Mouse (Mus musculus): Measurements from ENCODE around the gene Stk4. TPM values are rescaled to one million over a fixed set of nuclear protein-coding genes. Genes with fewer than 3 reads are reported as not detected.
"Not testable (repeated sequence)": the region's sequence is repeated elsewhere in the genome, so short reads cannot be mapped to it uniquely, and the experiment has no call there.

Stk4 gene
- total RNA-seq (2021), result 1 to 10 TPM; 7.7 to 8.8 TPM
- long read RNA-seq, experiment 1, full-length matches to known transcripts, result 1 of 5 reads
- long read RNA-seq, experiment 1, partial matches to known transcripts, result 0 of 5 reads
- long read RNA-seq, experiment 1, other reads (novel, unspliced or antisense), result 4 of 5 reads
- long read RNA-seq, experiment 2, full-length matches to known transcripts, result 2 of 6 reads
- long read RNA-seq, experiment 2, partial matches to known transcripts, result 0 of 6 reads
- long read RNA-seq, experiment 2, other reads (novel, unspliced or antisense), result 4 of 6 reads

GRCm38 (mm10) chr2:164070142-164070764 is at the start of gene Stk4:
Stk4 (plus strand) TSS chr2:164070322.
- no peak for DNase-seq

DNA sequence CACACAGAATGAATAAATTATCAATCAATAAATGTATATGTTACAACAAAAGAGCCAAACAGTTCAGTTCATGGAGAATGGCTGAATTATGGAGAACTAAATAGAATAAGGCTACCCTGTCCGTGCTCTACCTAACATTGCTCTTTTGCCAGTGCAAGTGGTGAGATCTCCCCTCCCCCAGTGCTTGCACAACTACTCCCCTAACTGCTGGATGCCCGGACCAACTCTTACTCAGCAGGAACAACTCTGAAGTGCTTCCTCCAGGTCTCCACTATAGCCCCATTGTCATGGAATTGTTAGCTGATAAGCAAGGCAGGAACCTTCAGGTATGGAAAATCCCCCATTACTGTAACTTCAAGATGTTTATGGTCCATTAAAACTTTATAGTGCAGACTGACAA is 48.0 kb upstream of the Stk4 start:
- DNase-seq, result no peak

DNA sequence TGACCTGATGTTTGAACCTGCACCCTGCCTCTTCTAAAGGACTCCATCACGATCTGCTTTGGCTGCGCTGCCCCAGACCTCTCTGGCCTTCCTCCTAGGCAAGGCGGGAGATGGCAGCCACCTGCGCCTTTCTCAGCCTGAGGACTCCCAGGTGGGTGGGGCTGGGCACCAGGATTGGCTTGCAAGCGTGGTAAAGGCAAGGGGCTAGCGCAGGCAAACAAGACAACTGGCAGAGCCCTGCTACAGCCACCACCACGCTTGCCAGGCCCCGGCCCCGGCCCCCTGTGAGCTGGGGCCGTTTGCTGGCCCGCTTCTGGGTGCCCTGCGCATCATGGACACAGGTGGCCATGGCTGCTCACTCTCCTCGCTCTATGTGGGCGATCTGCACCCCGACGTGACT is 45.0 kb upstream of the Stk4 start, which contains the start of gene Pabpc1l:
Gene Pabpc1l (plus strand): TSS at position 301 of the 400 bp plus-strand sequence.
- DNase-seq, result no peak

DNA sequence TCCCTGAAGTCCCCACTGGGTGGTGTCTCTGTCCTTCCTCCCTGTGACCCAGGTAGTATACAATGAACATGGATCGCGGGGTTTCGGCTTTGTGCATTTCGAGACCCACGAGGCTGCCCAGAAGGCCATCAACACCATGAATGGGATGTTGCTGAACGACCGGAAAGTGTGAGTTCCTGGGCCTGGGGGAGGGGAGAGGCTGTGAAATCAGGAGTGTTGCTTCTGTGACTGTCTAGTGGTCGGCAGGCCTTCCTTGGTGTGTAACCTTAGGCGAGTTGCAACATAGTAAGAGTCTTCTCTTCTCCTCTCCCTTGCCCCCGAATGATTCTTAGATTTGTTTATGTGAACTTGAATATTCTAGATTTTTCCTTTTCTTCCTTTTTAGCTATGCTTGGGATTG is 39.0 kb upstream of the Stk4 start:
- no peak for DNase-seq

GRCm38 (mm10) chr2:164032973-164033372 is 37.1 kb upstream of the Stk4 start:
- DNase-seq, result no peak

DNA sequence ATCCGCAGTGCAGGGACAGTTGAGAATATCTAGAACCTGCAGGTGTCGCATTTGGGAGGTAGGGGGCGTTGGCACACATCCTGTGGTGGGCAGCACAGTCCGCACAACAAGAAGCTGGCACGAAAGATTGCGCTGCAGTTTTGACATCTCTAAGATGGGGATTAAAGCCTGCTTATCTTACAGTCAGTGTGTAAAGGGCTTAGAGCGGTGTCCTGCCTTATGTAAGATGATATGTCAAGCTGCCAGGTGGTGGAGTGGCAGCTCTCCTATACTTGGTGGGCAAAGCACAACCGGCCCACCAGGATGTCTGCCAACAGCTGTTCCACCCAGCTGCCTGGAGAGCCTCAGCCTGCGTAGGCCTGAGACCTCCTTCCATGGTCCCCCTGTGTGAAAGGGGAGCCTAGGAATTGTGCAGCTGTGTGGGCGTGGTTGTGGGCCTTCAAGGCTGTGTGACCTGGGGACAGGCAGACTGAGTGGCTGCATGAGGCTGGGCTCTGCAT is 33.6 kb upstream of the Stk4 start:
- DNase-seq, result no peak

DNA sequence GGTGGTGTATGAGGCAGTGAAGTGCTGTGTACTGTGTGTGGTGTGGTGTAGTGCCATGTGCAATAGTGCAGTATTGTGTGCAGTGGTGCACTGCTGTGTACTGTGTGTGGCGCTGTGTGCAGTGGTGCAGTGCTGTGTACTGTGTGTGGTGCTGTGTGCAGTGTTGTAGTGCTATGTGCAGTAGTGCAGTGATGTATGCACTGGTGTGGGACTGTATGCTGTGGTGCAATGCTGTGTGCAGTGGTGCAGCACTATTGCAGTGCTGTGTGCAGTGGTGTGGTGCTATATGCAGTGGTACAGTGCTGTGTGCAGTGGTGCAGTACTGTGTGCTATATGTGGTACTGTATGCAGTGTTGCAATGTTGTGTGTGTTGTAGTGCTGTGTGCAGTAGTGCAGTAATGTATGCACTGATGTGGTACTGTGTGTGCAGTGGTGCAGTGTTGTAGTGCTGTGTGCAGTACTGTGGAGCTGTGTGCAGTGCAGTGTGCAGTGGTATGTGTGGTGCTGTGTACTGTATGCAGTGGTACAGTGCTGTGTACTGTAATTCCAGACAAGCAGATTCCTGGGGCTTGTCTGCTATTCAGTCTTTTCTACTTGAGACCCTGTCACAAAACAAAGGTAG is 31.6 kb upstream of the Stk4 start:
- no peak for DNase-seq

- DNase-seq, result no peak
These were observed 29.2 kb upstream of the Stk4 start for GRCm38 (mm10) chr2:164040949-164041348.

DNA sequence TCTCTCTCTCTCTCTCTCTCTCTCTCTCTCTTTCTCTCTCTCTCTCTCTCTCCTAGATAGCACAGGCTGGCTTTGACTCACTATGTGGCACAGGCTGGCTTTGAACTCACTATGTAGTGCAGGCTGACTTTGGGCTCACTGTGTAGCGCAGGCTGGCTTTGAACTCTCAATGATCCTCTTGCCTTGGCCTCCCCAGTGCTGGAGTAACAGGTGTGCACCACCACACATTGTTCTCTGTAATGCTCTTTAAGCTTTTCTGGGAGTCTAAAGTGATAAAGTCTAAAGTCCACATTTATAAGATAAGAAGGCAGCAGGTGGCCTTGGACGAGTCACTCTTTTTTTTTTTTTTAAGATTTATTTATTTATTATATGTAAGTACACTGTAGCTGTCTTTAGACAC is 28.6 kb upstream of the Stk4 start:
- DNase-seq, result no peak

DNA sequence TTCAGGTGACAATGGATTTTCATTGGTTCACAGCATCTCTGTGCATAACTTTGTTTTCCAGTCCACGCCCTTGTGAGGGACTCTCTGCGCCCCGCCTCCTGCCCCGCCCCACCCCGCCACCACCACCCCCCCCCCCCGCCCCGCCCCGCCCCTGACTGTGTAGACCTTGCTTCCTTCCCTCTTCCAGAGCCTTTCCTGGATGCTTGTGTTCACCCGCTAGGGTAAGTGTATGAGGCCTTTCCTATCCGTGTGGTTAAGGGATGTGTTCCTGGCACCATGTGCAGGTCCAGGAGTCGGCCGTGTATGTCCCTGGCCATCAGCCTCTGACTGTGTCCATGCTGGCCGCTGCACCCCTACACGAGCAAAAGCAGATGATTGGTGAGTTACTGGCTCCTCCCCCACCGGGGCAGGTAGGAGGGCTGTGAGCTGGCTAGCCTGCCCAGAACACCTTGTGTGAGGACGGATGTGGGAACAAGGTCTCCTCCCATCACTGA is 22.9 kb upstream of the Stk4 start:
- no peak for DNase-seq

DNA sequence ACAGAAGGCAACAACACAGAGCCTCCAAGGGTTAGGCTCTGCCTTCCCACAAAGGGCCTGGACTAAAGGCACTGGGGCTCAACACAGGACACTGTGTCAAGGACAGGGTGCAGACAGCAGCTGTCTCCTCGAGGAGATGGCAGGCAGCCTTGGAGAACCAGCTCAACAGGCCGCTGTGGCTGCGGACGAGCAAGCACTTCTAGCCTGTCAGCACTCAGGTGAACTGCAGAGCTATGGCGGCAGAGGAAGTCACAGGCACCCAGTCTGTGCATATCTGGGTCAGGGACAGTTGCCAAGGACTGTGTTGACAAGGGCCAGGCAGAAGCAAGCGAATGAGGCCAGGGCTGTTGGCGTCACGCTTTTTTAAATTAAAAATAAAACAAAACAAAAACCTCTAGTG is 16.4 kb upstream of the Stk4 start:
- DNase-seq, result peak; percentile 22

- DNase-seq, result no peak
These were observed 15.5 kb upstream of the Stk4 start for GRCm38 (mm10) chr2:164054671-164055070.

- DNase-seq, result no peak
These were observed 10.4 kb upstream of the Stk4 start for GRCm38 (mm10) chr2:164059634-164060235.

GRCm38 (mm10) chr2:164070765-164071436 is 779 bp downstream of the Stk4 start, which contains the start of gene Tomm34:
Tomm34 (minus strand) TSS chr2:164071169.
- DNase-seq, result peak; percentile 97

DNA sequence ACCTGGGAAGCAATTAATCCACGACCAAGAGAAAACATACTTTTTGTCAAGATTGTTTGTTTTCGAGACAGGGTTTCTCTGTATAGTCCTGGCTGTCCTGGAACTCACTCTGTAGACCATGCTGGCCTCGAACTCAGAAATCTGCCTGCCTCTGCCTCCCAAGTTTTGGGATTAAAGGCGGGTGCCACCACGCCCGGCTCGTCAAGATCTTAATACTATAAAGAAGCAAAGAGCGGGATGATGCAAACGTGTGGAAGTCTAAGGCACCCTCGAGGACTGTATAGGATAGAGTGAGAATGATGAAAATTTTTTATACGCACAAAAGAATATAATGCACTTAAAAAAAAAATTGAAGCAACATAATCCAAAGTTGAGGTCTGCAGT is 1.3 kb downstream of the Stk4 start:
- DNase-seq, result not testable (repeated sequence)

DNA sequence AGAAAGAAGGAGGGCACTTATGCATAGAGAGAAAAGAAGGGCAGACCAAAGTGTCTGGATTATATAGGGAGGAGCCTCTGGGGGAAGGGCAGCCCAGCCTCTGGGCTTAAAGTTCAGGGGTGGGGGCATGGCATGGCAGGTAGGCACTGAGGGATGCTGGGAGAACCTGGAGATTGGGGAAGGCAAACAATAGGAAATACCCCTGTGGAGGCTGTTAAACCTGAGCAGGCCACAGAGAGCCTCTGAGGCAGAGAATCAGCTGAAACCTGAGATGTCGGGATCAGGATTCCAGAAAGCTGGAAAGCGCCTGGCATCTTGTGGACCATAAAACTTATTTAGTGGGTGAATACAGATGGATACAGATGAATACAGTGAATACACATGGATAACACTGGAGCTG is 2.0 kb downstream of the Stk4 start:
- DNase-seq, result no peak

GRCm38 (mm10) chr2:164073120-164073519 is 3.0 kb downstream of the Stk4 start:
- DNase-seq, result no peak

DNA sequence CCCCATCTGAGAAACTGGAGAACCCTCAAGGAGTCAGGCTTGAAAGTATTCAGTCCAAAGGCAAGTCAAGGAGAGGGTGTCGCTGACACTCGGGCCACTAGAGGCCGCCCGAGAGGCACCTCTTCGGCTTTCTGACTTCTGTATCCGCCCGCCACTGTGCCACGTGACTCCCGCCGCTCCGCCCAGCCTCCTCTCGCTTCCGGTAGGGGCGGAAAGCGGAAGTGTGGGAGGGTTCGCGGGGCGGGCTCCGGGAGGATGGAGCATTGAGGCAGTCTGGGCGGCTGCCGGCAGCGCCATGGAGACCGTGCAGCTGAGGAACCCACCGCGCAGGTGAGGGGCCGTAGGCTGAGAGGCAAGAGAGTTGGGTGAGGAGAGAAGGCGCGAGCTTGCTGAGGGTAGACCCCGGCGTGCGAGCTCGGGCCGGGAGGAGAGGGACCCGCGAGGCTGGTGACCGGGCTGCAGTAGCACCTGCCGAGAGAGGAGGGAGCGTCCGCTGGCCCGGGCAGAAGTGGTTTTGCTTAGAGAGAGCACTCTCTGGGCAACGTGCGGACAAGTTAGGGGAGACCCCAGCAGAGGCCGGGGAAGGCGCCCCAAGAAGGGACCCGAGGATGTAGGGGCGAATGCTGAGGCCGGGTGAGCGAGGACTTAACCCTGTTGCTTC is 3.9 kb downstream of the Stk4 start:
- DNase-seq, result peak; percentile 96

GRCm38 (mm10) chr2:164075088-164075487 is 5.0 kb downstream of the Stk4 start:
- DNase-seq, result no peak

DNA sequence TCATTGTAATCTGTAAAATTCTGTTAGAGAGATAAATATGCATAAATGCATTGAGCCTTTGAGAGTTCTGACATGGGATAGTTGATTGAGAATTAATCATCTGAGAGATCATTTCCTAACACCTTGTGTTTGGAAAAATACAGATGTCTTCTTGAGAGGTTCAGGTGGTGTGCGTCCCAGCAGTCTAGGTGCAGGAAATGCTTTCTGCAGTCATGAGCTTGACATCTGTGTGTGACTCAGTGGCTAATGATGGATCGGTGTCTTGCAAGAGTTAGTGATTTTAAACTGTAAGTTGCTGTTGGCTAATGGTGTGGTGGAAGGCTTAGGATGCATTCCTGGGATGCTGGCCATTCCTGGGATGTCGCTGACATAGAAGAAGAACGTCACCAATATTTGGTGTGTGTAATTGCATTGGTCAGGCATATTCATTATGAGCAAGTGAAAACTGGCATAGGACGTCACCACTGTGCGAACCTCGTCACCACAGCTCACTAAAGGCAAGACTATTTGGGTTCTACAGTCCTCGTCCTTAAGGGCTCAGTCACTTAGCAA is 6.8 kb downstream of the Stk4 start:
- DNase-seq, result no peak

DNA sequence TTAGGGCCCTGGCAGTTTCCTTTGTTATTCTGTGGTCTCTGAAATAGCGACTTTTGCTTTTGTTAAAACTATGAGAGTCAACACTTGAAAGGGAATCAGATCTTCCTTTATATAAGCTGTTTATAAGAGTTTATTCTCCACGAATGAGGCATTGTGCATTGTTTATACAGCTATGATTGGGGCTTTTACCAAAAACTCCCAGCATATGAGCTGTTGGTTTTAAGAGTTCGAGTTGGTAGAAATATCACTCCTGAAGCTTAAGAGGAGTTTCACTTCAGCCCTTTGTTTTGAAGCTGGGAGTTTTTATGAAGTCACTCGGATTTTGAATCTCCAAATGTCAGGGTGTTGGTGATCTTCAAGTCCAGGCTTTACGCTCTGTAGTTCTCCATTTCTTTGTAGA is 7.8 kb downstream of the Stk4 start:
- no peak for DNase-seq

Data from gastrocnemius, postnatal 25 days (tissue).